Mouse (Mus musculus) megakaryocyte, embryonic 14.5 days (primary cell): Measurements from ENCODE around the gene Fthl17f. TPM values are rescaled to one million over a fixed set of nuclear protein-coding genes. Genes with fewer than 3 reads are reported as not detected.
"Not testable (repeated sequence)": the region's sequence is repeated elsewhere in the genome, so short reads cannot be mapped to it uniquely, and the experiment has no call there.

Source experiments
- H3K27me3 ChIP-seq: replicated peaks from 2 replicates; pipeline ENCODE3; 2012; ENCODE audit warnings: inconsistent platforms
- H3K36me3 ChIP-seq: replicated peaks from 2 replicates; pipeline ENCODE3; 2012; ENCODE audit warnings: low read length, inconsistent platforms, mixed read lengths
- H3K4me1 ChIP-seq: 2 replicates; pipeline ENCODE4 v1.6.1; 2012; ENCODE audit warnings: inconsistent platforms
- H3K4me3 ChIP-seq: replicated peaks from 2 replicates; pipeline ENCODE3; 2012; ENCODE audit warnings: moderate library complexity, mild to moderate bottlenecking, inconsistent platforms
- H3K9me3 ChIP-seq: 2 replicates; pipeline ENCODE4 v1.6.1; 2012; ENCODE audit warnings: inconsistent platforms
- FLI1 ChIP-seq: IDR thresholded peaks from 2 replicates; pipeline ENCODE4 v1.6.1; 2012; ENCODE audit warnings: low read length, inconsistent platforms, mixed read lengths
- GATA1 ChIP-seq: IDR thresholded peaks from 3 replicates; pipeline ENCODE4 v1.6.1; 2012; ENCODE audit warnings: mixed read lengths, low read length, inconsistent platforms, borderline replicate concordance
- polyA plus RNA-seq: library from polyadenylated mRNA; stranded (reverse); fragments of >175 nt; gene quantifications from 2 replicates; pipeline ENCODE4 v1.2.3, GENCODE M21; 2012; ENCODE audit warnings: low replicate concordance; ENCODE audit not compliant: insufficient read depth

The Fthl17f gene
- polyA plus RNA-seq = not detected in 2 replicates

DNA sequence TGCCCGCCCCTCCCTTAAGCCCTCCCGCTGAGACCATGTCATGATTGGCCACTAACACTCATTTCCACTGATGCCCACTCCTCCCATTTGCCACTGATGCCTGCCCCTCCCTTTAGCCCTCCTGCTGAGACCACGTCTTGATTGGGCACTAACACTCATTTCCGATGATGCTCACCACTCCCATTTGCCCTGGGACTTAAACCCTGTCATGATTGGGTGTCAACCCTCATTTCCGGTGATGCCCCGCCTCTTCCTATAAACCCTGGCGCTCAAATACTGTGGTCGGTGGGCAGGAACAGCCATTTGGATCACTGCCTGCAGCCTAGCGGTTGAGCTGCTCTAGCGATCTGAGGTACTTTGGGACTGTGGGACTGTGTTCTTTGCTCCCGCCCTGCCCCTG lies at the start of gene Fthl17f:
Fthl17f (plus strand) TSS at position 301 of the 400 bp plus-strand sequence.
- H3K27me3 ChIP-seq, H3K4me1 ChIP-seq, H3K4me3 ChIP-seq, H3K36me3 ChIP-seq: not testable (repeated sequence)
- H3K9me3 ChIP-seq = peaks cover 13% of the 10 kb centered on the region

DNA sequence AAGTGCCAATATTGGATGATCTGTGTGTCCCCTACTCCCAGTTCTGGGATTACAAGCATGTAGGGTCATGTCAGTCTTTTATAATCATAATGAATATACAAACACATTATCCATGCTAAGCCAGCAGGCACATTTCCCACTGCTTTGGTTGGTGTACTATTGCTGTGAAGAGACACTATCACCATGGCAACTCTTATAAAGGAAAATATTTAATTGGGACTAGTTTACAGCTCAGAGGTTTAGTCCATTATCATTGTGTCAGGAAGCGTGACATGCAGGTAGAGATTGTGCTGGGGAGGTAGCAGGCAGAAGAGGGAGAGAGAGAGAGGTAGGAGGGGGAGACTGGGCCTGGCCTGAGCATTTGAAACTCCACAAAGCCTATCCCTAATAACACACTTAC lies 46.7 kb upstream of the Fthl17f start:
- Histone ChIP-seq H3K9me3 (no peaks in the 10 kb centered on the region), H3K27me3 (no peaks in the 10 kb centered on the region), H3K36me3 (no peaks in the 10 kb centered on the region), H3K4me1 (no peaks in the 10 kb centered on the region), H3K4me3 (no peak overlapping the region)
- TF ChIP-seq FLI1 (no peak), GATA1 (no peak)

GRCm38 (mm10) chrX:9019481-9019880 lies 43.3 kb upstream of the Fthl17f start:
- Histone ChIP-seq H3K4me3 (no peak overlapping the region), H3K36me3 (no peaks in the 10 kb centered on the region), H3K27me3 (no peaks in the 10 kb centered on the region), H3K9me3 (no peaks in the 10 kb centered on the region), H3K4me1 (no peaks in the 10 kb centered on the region)
- TF ChIP-seq GATA1 = no peak
- no peak for TF ChIP-seq FLI1

- H3K9me3 ChIP-seq, H3K4me1 ChIP-seq, H3K27me3 ChIP-seq, H3K4me3 ChIP-seq, H3K36me3 ChIP-seq: not testable (repeated sequence)
Observed at GRCm38 (mm10) chrX:9033193-9033592, 29.6 kb upstream of the Fthl17f start, which contains the start of gene Fthl17e. TSS of gene Fthl17e (plus strand) at chrX:9033493.

GRCm38 (mm10) chrX:9041611-9042010 lies 21.2 kb upstream of the Fthl17f start:
- not testable (repeated sequence) for H3K27me3 ChIP-seq, H3K36me3 ChIP-seq, H3K4me1 ChIP-seq, H3K4me3 ChIP-seq, H3K9me3 ChIP-seq

DNA sequence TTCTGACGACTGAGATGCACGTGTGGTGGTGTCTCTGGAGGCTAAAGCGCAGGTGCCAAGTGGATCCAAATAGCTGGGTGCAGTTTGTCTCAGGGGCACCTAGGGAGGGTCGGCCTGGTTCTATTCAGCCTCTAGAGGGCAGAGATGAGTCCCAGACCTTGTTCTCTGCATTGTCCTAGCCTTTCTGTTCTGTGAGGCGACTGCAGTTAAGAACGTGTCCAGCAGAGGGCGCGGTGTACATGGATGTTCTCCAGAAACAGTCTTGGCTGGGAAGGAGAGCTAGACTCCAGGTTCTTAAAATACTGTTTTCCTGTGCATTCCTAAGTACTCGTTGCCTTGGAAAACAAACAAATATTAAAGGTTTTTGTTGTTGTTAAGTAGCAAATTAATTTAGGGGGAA lies 1.9 kb upstream of the Fthl17f start:
- H3K4me3 ChIP-seq, H3K36me3 ChIP-seq, H3K27me3 ChIP-seq, H3K4me1 ChIP-seq: not testable (repeated sequence)
- H3K9me3 ChIP-seq = peaks cover 13% of the 10 kb centered on the region

DNA sequence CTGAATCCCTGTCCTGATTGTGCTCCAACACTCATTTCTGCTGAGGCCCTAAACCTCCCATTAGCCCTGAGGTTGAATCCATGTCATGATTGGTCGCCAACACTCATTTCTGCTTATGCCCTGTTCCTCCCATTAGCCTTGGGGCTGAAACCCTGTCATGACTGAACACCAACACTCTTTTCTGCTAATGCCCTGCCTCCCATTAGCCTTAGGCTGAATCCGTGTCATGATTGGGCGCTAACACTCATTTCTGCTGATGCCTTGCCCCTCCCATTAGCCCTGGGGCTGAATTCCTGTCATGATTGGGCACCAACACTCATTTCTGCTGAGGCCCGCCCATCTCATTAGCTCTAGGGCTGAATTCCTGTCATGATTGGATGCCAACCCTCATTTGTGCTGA lies 714 bp upstream of the Fthl17f start:
- H3K4me1 ChIP-seq = no peaks in the 10 kb centered on the region
- no peak overlapping the region for H3K4me3 ChIP-seq
- TF ChIP-seq FLI1 (no peak), GATA1 (no peak)
- peaks cover 13% of the 10 kb centered on the region for H3K9me3 ChIP-seq
- no peaks in the 10 kb centered on the region for H3K36me3 ChIP-seq
- no peaks in the 10 kb centered on the region for H3K27me3 ChIP-seq

- H3K27me3 ChIP-seq, H3K4me3 ChIP-seq, H3K36me3 ChIP-seq, H3K9me3 ChIP-seq, H3K4me1 ChIP-seq: not testable (repeated sequence)
Observed at GRCm38 (mm10) chrX:9077699-9078098, 14.9 kb downstream of the Fthl17f start.

DNA sequence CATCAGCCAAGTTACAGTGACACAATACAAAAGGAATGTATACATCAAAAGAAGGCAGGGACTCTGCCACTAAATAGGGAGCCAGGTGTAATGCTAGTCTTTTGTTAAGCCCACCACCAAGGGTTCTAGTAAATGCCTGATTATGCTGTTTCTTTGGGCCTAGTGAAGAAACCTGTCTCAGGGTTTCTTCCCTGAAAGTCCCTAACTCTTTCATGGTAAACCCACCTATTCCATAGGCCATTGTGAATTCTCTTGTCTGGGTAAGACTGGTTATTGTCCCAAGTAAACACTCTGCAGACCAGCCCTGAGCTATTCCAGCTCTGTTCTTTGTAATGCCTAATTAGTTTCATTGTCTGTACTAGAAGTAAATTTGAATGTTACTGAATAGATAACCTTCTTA lies 32.3 kb downstream of the Fthl17f start:
- H3K4me1 ChIP-seq, H3K9me3 ChIP-seq, H3K36me3 ChIP-seq, H3K4me3 ChIP-seq, H3K27me3 ChIP-seq: not testable (repeated sequence)

DNA sequence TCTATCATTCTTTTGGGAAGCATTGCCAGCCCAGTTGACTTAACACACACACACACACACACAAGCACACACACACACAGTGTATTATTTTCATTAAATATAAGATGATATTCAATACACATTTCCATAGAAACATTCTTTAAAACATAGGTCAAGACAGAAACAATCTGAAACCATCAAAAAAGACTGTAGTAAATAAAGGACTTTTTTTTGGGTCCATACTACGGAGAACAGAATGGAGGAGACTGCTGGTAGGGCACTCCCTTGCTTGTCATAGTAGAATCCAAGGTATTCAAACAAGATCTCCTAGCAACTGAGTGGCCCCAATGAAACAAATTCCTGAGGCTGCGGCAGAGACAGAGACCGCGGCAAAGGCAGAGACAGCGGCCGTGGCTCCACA lies 41.4 kb downstream of the Fthl17f start, which contains the start of gene 4930402K13Rik:
4930402K13Rik (plus strand) TSS at position 301 of the 400 bp plus-strand sequence.
- H3K9me3 ChIP-seq = 0 out of 2 replicates have a peak, but pooled peaks cover 8% of the 10 kb centered on the region
- H3K27me3 ChIP-seq = no peaks in the 10 kb centered on the region
- H3K4me1 ChIP-seq = no peaks in the 10 kb centered on the region
- H3K36me3 ChIP-seq = no peaks in the 10 kb centered on the region
- no peak for TF ChIP-seq GATA1
- no peak for TF ChIP-seq FLI1
- no peak within 1 kb of the TSS for H3K4me3 ChIP-seq

GRCm38 (mm10) chrX:9110381-9110780 lies 47.6 kb downstream of the Fthl17f start:
- Histone ChIP-seq H3K9me3 (no peaks in the 10 kb centered on the region), H3K36me3 (no peaks in the 10 kb centered on the region), H3K4me1 (no peaks in the 10 kb centered on the region), H3K4me3 (no peak overlapping the region), H3K27me3 (no peaks in the 10 kb centered on the region)
- TF ChIP-seq GATA1 (no peak), FLI1 (no peak)

Other genes starting within 250 kb of the Fthl17f start
- not detected in 2 replicates for gene Gm6592, start 219.0 kb upstream of the Fthl17f start, polyA plus RNA-seq
- gene Gm5751, start 188.8 kb upstream of the Fthl17f start, polyA plus RNA-seq = not detected in 2 replicates
- not detected in 2 replicates for gene B630019K06Rik, start 170.6 kb upstream of the Fthl17f start, polyA plus RNA-seq
- gene Fthl17b, start 100.0 kb upstream of the Fthl17f start, polyA plus RNA-seq = not detected in 2 replicates
- not detected in 2 replicates for gene Fthl17c, start 86.5 kb upstream of the Fthl17f start, polyA plus RNA-seq
- not detected in 2 replicates for gene Fthl17d, start 76.3 kb upstream of the Fthl17f start, polyA plus RNA-seq
- not detected in 2 replicates for gene Fthl17e, start 29.5 kb upstream of the Fthl17f start, polyA plus RNA-seq
- gene 4930402K13Rik, start 41.5 kb downstream of the Fthl17f start, polyA plus RNA-seq = not detected in 2 replicates
- 0.07 and 0.41 TPM in 2 replicates for gene Lancl3, start 136.9 kb downstream of the Fthl17f start, polyA plus RNA-seq
- gene Gm14862, start 193.9 kb downstream of the Fthl17f start, polyA plus RNA-seq = not detected in 2 replicates
- 0.53 and 0.78 TPM in 2 replicates for gene Xk, start 209.7 kb downstream of the Fthl17f start, polyA plus RNA-seq
- not detected in 2 replicates for gene H2al1m, start 220.7 kb downstream of the Fthl17f start, polyA plus RNA-seq